Comparison of ENCODE assay signal across 7 mouse cellular contexts in genomic region chr1:34005238-34005725, GRCm38 (mm10).
DNase-seq lines count a peak whose midpoint lies in the region; ATAC-seq and TF ChIP-seq lines count a peak whose summit lies in the region.

No protein-coding gene starts in this region.

- H3K9ac ChIP-seq in forebrain, embryonic 13.5 days: peak overlapping the region; percentile 81
- peak overlapping the region; percentile 66; the same call in 1 of the 2 replicates for H3K9ac ChIP-seq in limb, embryonic 11.5 days (ENCODE audit: low read length)

- H3K27me3 ChIP-seq in megakaryocyte, embryonic 14.5 days (replicated peaks): peaks cover 6% of the 10 kb centered on the region
- H3K27me3 ChIP-seq in forebrain, embryonic 13.5 days: peaks cover 7% of the 10 kb centered on the region; the same call in 1 of the 2 replicates
- no peaks in the 10 kb centered on the region for H3K27me3 ChIP-seq in limb, embryonic 11.5 days (ENCODE audit: control insufficient read depth, insufficient read depth, low read length)
- no peaks in the 10 kb centered on the region for H3K27me3 ChIP-seq in small intestine, adult 2 months (ENCODE audit: control insufficient read depth, insufficient read depth, low read length)

- peaks cover 30% of the 10 kb centered on the region for H3K4me1 ChIP-seq in megakaryocyte, embryonic 14.5 days
- H3K4me1 ChIP-seq in forebrain, embryonic 13.5 days: peaks cover 32% of the 10 kb centered on the region
- H3K4me1 ChIP-seq in limb, embryonic 11.5 days (ENCODE audit: control insufficient read depth, insufficient read depth, low read length): peaks cover 13% of the 10 kb centered on the region
- H3K4me1 ChIP-seq in small intestine, adult 2 months (ENCODE audit: control insufficient read depth, insufficient read depth, insufficient read length, low read length): 0 out of 2 replicates have a peak, but pooled peaks cover 1% of the 10 kb centered on the region

- ATAC-seq in megakaryocyte, adult 5-6 weeks (ENCODE audit: poor library complexity, severe bottlenecking): no peak
- ATAC-seq in forebrain, embryonic 13.5 days: peak; percentile 48
- ATAC-seq in limb, embryonic 11.5 days (ENCODE audit: insufficient number of reproducible peaks, low FRiP score, low TSS enrichment, low read depth): peak; percentile 37; the same call in 1 of the 2 replicates

- no peak for TF ChIP-seq POLR2A in small intestine, adult 2 months (IDR thresholded peaks at IDR 0.05; ENCODE audit: low read depth, low read length)

- TF ChIP-seq CTCF in small intestine, adult 2 months (IDR thresholded peaks at IDR 0.05; ENCODE audit: extremely low read depth, insufficient read length, insufficient replicate concordance, low read depth, low read length): no peak

- H3K9me3 ChIP-seq in megakaryocyte, embryonic 14.5 days: no peaks in the 10 kb centered on the region
- H3K9me3 ChIP-seq in forebrain, embryonic 13.5 days (replicated peaks): no peaks in the 10 kb centered on the region
- no peaks in the 10 kb centered on the region for H3K9me3 ChIP-seq in limb, embryonic 11.5 days (ENCODE audit: control insufficient read depth, low read length)

- peak overlapping the region; percentile 81 for H3K27ac ChIP-seq in forebrain, embryonic 13.5 days
- no peak overlapping the region; the same call in 1 of the 2 replicates for H3K27ac ChIP-seq in limb, embryonic 11.5 days (replicated peaks; ENCODE audit: low read depth, low read length)
- peak overlapping the region; percentile 2; the same call in 1 of the 2 replicates for H3K27ac ChIP-seq in small intestine, adult 2 months (ENCODE audit: insufficient read depth, low read depth, low read length)

- WGBS in forebrain, embryonic 13.5 days: under 1% methylated on average over 10 of the region's 10 CpGs
- WGBS in limb, embryonic 11.5 days: 6% methylated on average over 10 of the region's 10 CpGs
- WGBS in small intestine, adult 2 months: 14% methylated on average over 10 of the region's 10 CpGs

- H3K4me3 ChIP-seq in megakaryocyte, embryonic 14.5 days (replicated peaks): peak overlapping the region; percentile 93
- H3K4me3 ChIP-seq in forebrain, embryonic 13.5 days: peak overlapping the region; percentile 64
- peak overlapping the region; percentile 36 for H3K4me3 ChIP-seq in limb, embryonic 11.5 days (ENCODE audit: low read depth, low read length)
- H3K4me3 ChIP-seq in small intestine, adult 2 months (ENCODE audit: low read depth, low read length): no peak overlapping the region

- no peaks in the 10 kb centered on the region for H3K36me3 ChIP-seq in megakaryocyte, embryonic 14.5 days (replicated peaks; ENCODE audit: low read length)
- H3K36me3 ChIP-seq in forebrain, embryonic 13.5 days (ENCODE audit: poor library complexity, severe bottlenecking): no peaks in the 10 kb centered on the region
- no peaks in the 10 kb centered on the region for H3K36me3 ChIP-seq in limb, embryonic 11.5 days (ENCODE audit: control insufficient read depth, insufficient read depth, low read length)
- H3K36me3 ChIP-seq in small intestine, adult 2 months (ENCODE audit: control insufficient read depth, insufficient read depth, low read length): no peaks in the 10 kb centered on the region

- no peak for DNase-seq in limb, embryonic 11.5 days (ENCODE audit: low spot score)
- DNase-seq in kidney, postnatal 25 days: no peak
- no peak for DNase-seq in left cerebral cortex, adult 18-20 months (ENCODE audit: low spot score in 2 of 2)

- peak overlapping the region; percentile 74 for H3K4me2 ChIP-seq in forebrain, embryonic 13.5 days
- peak overlapping the region; percentile 69 for H3K4me2 ChIP-seq in limb, embryonic 11.5 days (ENCODE audit: low read depth, severe bottlenecking)
